Mouse (Mus musculus) hematopoietic stem cell, adult 5-6 weeks (primary cell): ENCODE data around the gene Atg16l1. TPM values are rescaled to one million over a fixed set of nuclear protein-coding genes. Genes with fewer than 3 reads are reported as not detected.
"Not testable (repeated sequence)": the region's sequence is repeated elsewhere in the genome, so short reads cannot be mapped to it uniquely, and the experiment has no call there.

Experiments
- ATAC-seq, 2 experiments: fragments of 125-278 bp in 1 of 2; replicated peaks in 1 of 2; 2 replicates each; pipeline ENCODE4 v1.8.0; 2016 to 2017; ENCODE audit warnings: inconsistent platforms in 2 of 2, mild to moderate bottlenecking in 2 of 2, moderate number of reproducible peaks in 2 of 2, low read depth in 1 of 2, moderate TSS enrichment in 1 of 2; ENCODE audit not compliant: low FRiP score in 2 of 2, poor library complexity in 2 of 2, severe bottlenecking in 2 of 2, insufficient read depth in 1 of 2, low TSS enrichment in 1 of 2
- total RNA-seq: library from RNA; stranded (forward); fragments of 172-1452, 232-1000 nt; gene quantifications from 2 replicates; pipeline ENCODE4 v1.2.3, GENCODE M21; 2017

Gene Atg16l1
- total RNA-seq, 1 experiment from 2014 or later, result 62.1 TPM

DNA sequence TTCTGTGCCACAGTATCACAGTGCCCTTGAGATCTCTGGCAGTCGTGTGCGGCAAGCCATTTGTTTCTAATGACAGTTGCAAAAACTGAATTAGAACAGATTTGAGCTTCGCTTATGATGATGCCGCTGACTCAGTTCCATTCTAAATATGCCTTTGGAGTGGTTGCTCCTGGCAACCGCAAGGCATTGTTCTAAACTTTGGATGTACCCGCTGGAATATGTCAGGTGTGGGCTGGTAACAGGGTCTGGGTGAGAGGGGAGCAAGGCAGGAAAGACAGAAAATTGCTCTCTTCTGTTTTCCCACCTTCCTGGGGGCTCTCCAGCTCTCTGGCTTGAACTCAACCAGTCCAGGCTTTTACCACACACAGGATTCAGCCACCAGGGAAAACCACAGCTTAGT is 57.5 kb downstream of the Atg16l1 start:
- no peak for ATAC-seq

DNA sequence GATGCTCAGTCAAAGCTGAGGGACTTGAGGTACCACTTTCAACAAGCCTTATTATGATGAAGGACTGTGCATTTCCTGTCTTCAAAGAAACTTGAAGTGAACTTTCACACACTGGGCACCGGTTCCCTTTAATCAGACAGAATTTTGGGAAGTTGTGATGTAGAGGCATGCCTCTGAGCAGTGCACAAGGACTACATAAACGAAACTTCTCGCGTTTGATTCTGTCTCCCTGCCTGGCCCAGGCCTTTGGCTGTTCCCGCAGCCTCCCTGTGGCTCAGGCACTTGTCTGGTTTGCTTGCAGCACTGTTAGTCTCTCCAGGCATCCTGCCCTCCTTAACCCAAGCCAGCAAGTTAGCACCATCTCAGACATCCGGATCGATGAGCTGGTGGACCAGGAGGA is 58.0 kb downstream of the Atg16l1 start:
- ATAC-seq, result 0 out of 4 replicates have a peak, but pooled peaks of 1 of the 2 experiments have one; percentile 22

DNA sequence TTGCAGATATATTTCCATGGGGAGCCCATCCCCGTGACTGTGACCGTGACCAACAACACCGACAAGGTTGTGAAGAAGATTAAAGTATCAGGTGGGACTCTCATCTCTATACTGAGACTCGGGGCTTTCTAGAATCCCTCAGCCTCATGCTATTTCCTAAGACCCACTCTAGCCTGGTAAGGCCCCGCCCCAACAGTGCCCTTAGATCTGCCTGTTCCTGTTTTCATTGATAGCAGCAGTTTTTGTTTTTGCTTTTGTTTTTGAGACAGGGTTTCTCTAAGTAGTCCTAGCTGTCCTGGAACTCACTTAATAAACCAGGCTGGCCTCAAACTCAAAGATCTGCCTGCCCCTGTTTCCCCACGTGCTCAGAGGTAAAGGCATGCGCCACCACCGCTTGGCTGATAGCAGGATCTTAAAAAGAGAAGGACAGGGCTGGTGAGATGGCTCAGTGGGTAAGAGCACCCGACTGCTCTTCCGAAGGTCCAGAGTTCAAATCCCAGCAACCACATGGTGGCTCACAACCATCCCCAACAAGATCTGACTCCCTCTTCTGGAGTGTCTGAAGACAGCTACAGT is 68.8 kb downstream of the Atg16l1 start:
- no peak for ATAC-seq

DNA sequence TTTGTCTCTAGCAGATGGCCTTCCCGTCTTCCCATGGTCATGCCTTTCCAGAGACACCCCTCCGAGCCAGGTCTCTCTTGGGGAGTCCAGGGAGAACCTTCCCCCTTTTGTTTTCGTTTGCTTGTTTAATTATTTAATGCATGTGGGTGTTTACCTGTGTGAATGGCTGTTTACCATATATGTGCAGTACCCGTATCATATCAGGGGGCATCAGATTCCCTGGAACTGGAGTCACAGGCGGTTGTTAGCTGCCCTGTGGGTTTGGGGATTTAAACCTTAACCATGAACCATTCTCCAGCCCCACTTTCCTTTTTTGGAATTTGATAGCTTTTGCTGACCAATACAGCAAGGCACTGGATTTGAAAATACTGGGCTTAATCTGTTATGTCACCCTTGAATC is 69.6 kb downstream of the Atg16l1 start:
- ATAC-seq, result no peak

DNA sequence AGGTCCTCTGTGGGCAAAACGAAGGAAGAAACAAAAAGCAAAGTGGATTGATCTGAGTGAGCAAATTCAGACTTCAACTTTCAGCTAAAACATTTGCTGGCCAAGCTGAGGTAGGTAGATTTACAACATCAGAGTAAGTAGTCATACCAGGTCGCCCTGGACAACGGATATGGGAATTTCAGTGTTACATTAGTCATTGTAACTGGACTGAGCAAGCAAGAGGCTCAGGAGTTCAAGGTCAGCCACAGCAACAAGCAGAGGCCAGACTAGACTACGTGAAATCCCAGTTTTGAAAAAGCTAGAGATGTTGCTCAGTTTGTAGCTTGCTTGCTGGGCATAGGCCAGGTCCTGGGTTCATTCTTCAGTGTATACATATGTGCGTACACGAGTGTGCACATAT is 70.3 kb downstream of the Atg16l1 start:
- no peak for ATAC-seq

DNA sequence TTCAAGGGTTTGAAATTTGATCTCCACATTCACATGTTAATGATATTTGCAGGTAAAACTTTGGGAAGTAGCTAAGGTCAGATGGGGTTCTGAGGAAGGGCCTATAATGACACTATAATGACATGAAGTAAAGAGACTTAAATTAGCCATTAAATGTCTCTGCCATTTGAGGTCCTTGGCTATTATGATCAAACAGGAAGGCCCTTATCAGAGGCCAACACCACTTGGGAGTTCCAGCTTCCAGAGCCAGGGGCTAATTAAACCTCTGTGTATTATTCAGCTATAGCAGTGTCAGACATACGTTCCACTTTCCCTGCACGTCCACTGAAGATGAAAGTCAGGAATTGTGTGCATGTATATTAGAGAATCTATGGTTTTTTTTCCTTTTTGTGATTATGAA is 70.8 kb downstream of the Atg16l1 start:
- ATAC-seq, result no peak

DNA sequence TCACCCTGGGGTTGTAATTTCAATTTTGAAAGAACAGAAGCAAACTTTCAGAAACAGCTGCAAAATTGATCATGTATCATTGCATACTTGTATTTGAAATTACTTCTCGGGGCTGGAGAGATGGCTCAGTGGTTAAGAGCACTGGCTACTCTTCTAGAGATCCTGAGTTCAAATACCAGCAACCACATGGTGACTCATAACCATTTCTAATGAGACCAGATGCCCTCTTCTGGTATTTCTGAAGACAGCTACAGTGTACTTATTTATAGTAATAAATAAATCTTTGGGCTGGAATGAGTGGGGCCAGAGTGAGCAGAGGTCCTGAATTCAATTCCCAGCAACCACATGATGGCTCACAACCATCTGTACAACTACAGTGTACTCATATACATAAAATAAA is 71.8 kb downstream of the Atg16l1 start:
- not testable (repeated sequence) for ATAC-seq

DNA sequence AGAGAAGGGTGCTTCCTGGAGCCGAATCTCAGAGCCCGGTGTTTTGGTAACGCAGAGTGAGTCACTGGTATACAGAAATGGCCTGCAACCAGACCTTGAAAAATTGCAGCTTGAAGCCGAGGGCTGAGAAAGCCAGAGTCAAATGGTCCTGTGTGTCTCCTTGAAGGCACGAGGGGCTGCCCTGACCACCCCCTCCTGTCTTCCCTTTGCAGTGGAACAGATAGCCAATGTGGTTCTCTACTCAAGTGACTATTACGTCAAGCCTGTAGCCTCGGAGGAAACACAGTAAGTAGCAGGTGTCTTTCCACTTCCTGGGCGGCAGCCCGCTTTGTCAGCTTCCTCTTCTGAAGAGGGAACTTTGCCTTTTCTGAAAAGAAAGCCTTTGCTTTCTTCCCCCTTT is 72.5 kb downstream of the Atg16l1 start:
- peak; percentile 87 to 95 for ATAC-seq

DNA sequence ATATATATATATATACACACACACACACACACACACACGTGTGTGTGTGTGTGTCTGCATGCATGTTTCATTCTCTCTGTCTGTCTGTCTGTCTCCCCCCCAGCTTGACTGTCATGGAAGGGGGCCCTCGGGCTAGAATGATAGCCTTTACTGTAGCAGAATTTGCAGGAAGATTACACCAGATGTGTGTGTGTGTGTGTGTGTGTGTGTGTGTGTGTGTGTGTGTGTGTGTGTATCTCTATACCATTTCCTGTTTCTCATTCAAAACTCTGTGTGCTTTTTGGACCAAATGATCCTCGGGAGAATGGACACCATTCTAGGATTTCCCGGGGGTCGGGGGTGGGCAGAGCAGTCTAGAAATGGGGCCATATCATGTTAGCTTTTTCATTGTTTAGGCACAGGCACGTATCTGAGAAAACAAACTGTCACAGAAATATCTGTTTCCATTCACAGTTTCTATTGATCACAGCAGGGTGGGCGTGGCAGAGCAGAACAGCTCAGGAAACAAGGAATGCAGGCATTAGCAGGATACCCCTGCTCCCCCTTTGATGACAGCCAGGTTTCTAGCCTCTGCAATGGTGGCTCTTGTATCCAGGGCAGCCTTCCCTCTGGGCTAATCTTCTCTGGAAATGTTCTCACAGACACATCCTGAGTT is 73.4 kb downstream of the Atg16l1 start:
- ATAC-seq, result no peak

DNA sequence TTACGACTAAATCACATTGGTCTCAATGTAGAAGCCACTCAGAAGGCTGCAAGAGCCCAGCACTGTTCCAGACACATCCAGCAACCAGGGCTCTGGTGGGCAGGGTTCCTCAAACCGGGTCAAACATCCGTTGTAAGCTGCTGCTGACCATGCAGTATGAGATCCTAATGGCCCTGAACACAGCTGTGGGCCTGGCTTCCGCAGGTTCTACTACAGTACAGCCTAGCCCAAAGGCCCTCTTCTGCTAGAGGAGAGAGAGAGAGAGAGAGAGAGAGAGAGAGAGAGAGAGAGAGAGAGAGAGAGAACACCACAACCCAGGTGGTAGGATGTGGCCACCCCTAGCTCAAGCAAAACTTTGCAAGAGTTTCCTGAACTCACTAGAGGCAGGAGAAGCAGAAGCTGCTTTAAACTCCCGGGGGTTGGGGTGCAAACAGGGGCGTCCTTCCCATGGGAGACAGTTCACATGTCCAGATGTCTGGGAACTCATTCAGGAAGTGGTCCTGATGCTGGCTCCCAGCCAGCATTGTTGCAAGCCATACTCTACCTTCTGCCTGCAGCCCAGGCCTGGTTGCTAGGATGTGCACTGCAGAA is 74.0 kb downstream of the Atg16l1 start:
- ATAC-seq, result peak; percentile 43 to 68

DNA sequence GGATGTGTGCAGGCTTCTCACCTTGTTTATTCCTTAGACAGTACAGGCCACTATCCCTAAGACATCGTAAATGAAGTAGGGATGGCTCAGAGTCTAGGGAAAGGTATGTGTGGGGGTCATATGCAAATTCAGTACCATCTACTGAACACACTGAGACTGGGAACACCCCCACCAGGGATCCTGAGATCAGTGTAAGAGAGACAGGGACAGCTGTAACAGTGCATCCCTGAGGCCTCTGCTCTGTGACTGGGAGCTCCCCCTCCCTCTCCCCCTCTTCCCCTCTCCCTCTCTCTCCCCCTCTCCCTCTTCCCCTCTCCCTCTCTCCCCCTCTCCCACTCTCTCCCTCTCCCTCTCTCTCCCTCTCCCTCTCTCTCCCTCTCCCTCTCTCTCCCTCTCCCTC is 80.8 kb downstream of the Atg16l1 start:
- ATAC-seq, result no peak

DNA sequence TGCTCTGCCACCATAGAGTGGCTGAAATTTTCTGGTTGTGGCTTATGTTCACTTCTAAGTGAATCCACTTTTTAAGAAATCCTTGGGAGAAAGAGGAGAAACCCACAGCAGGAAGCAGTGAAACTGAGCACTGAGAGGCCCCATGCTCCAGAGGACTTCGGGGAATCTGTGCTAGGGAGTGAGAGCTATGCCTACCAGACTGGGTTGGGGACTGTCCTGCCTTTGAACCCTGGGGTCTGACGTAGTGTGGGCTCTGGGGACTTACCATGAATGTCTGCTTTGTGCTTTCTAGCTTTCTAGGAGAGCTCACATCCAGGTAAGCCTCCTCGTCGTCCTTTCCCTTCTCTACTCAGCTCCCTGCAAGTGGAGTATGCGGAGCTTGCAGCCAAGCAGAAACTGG is 81.3 kb downstream of the Atg16l1 start:
- ATAC-seq, result no peak

DNA sequence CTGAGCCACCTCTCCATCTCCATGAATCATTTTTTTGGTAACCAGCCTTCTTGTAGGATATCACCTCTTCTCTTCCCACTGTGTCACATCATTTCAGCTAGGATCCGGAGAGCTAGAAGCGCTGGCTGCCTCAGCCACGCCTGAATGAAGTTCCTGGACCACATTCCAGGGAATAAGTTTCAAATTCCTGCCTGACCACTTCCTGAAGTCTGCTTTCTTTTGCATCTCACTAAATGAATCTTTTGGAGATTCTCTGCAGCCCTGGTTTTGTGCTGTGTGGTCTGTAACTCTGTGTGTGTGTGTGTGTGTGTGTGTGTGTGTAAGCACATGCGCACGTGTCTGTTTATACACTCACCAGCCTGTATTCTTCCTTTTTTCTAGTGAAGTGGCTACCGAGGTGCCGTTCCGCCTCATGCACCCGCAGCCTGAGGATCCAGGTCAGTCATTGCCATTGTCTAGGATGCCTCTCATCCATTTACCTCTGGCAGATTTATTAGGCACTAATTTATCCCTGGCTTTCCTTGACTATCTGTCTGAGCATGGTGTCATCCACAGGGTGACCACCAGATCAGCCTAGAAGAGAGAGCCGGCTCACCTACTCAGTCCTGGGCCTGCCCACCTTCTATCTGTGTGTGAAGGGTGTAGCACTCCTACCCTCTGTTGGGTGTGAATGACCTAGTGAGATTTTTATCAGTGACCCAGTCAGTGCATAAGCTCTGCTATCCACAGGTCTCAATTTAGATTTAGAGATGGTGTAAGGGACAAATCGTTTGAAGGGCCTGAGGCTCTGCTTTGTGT is 84.9 kb downstream of the Atg16l1 start:
- no peak for ATAC-seq

Other genes starting within 250 kb of the Atg16l1 start
- not detected in 2 replicates for gene Neu2, start 246.0 kb upstream of the Atg16l1 start, total RNA-seq
- not detected in 2 replicates for gene Ngef, start 182.0 kb upstream of the Atg16l1 start, total RNA-seq
- gene Inpp5d, start 135.6 kb upstream of the Atg16l1 start, total RNA-seq, result 113 and 132 TPM in 2 replicates
- 0.69 and 0.88 TPM in 2 replicates for gene Sag, start 47.8 kb downstream of the Atg16l1 start, total RNA-seq
- gene Dgkd, start 97.4 kb downstream of the Atg16l1 start, total RNA-seq, result 38.8 and 43.0 TPM in 2 replicates